Mouse (Mus musculus): ENCODE data around the gene Adgrl2. TPM values are rescaled to one million over a fixed set of nuclear protein-coding genes. Genes with fewer than 3 reads are reported as not detected.

The Adgrl2 gene
- polyA plus RNA-seq, 1 experiment from 2014 or later: 71.7 TPM

- 72% methylated on average over 10 of the region's 10 CpGs for WGBS
- Histone ChIP-seq H3K4me1 (ENCODE audit: control insufficient read depth, insufficient read depth, low read length) (peaks cover 10% of the 10 kb centered on the region; the same call in 1 of the 2 replicates), H3K27me3 (ENCODE audit: control insufficient read depth, insufficient read depth, low read length) (no peaks in the 10 kb centered on the region), H3K9me3 (ENCODE audit: control insufficient read depth, low read depth, low read length) (no peaks in the 10 kb centered on the region), H3K4me2 (replicated peaks; ENCODE audit: low read depth, low read length) (no peak overlapping the region), H3K4me3 (ENCODE audit: low read depth, low read length) (no peak overlapping the region), H3K27ac (ENCODE audit: low read length) (no peak overlapping the region), H3K9ac (replicated peaks; ENCODE audit: low read depth, low read length) (no peak overlapping the region), H3K36me3 (ENCODE audit: control insufficient read depth, insufficient read depth, low read length) (no peaks in the 10 kb centered on the region; the same call in 1 of the 2 replicates)
- no peak for ATAC-seq (ENCODE audit: insufficient number of reproducible peaks, insufficient read depth, low FRiP score, low read depth)
Observed at GRCm38 (mm10) chr3:148896281-148896680, 94.1 kb downstream of the Adgrl2 start.

GRCm38 (mm10) chr3:148895396-148896109 lies 94.8 kb downstream of the Adgrl2 start:
- H3K4me3 ChIP-seq (ENCODE audit: low read depth, low read length): no peak overlapping the region
- H3K36me3 ChIP-seq (ENCODE audit: control insufficient read depth, insufficient read depth, low read length): no peaks in the 10 kb centered on the region; the same call in 1 of the 2 replicates
- no peak overlapping the region for H3K27ac ChIP-seq (ENCODE audit: low read length)
- H3K4me1 ChIP-seq (ENCODE audit: control insufficient read depth, insufficient read depth, low read length): peaks cover 10% of the 10 kb centered on the region; the same call in 1 of the 2 replicates
- no peak for ATAC-seq (ENCODE audit: insufficient number of reproducible peaks, insufficient read depth, low FRiP score, low read depth)
- H3K4me2 ChIP-seq (replicated peaks; ENCODE audit: low read depth, low read length): no peak overlapping the region
- H3K27me3 ChIP-seq (ENCODE audit: control insufficient read depth, insufficient read depth, low read length): no peaks in the 10 kb centered on the region
- H3K9ac ChIP-seq (replicated peaks; ENCODE audit: low read depth, low read length): no peak overlapping the region
- WGBS: 75% methylated on average over 13 of the region's 13 CpGs
- no peaks in the 10 kb centered on the region for H3K9me3 ChIP-seq (ENCODE audit: control insufficient read depth, low read depth, low read length)

GRCm38 (mm10) chr3:148894867-148895266 lies 95.5 kb downstream of the Adgrl2 start:
- H3K4me2 ChIP-seq (replicated peaks; ENCODE audit: low read depth, low read length): no peak overlapping the region
- 83% methylated on average over 8 of the region's 8 CpGs for WGBS

GRCm38 (mm10) chr3:148887902-148888301 lies 102.5 kb downstream of the Adgrl2 start:
- Histone ChIP-seq H3K4me2 (replicated peaks; ENCODE audit: low read depth, low read length) (no peak overlapping the region), H3K9me3 (ENCODE audit: control insufficient read depth, low read depth, low read length) (no peaks in the 10 kb centered on the region), H3K36me3 (ENCODE audit: control insufficient read depth, insufficient read depth, low read length) (peaks cover 4% of the 10 kb centered on the region; the same call in 1 of the 2 replicates), H3K9ac (replicated peaks; ENCODE audit: low read depth, low read length) (no peak overlapping the region), H3K27me3 (ENCODE audit: control insufficient read depth, insufficient read depth, low read length) (no peaks in the 10 kb centered on the region), H3K4me3 (ENCODE audit: low read depth, low read length) (no peak overlapping the region), H3K4me1 (ENCODE audit: control insufficient read depth, insufficient read depth, low read length) (no peaks in the 10 kb centered on the region), H3K27ac (ENCODE audit: low read length) (no peak overlapping the region)
- 86% methylated on average over 5 of the region's 5 CpGs for WGBS
- ATAC-seq (ENCODE audit: insufficient number of reproducible peaks, insufficient read depth, low FRiP score, low read depth): no peak

More at GRCm38 (mm10) chr3:148894867-148895266, 95.5 kb downstream of the Adgrl2 start:
- ATAC-seq (ENCODE audit: insufficient number of reproducible peaks, insufficient read depth, low FRiP score, low read depth): no peak
- no peaks in the 10 kb centered on the region; the same call in 1 of the 2 replicates for H3K36me3 ChIP-seq (ENCODE audit: control insufficient read depth, insufficient read depth, low read length)
- no peak overlapping the region for H3K9ac ChIP-seq (replicated peaks; ENCODE audit: low read depth, low read length)
- no peaks in the 10 kb centered on the region for H3K27me3 ChIP-seq (ENCODE audit: control insufficient read depth, insufficient read depth, low read length)
- no peak overlapping the region for H3K27ac ChIP-seq (ENCODE audit: low read length)
- peaks cover 8% of the 10 kb centered on the region; the same call in 1 of the 2 replicates for H3K4me1 ChIP-seq (ENCODE audit: control insufficient read depth, insufficient read depth, low read length)
- no peak overlapping the region for H3K4me3 ChIP-seq (ENCODE audit: low read depth, low read length)
- H3K9me3 ChIP-seq (ENCODE audit: control insufficient read depth, low read depth, low read length): no peaks in the 10 kb centered on the region

- H3K4me1 ChIP-seq (ENCODE audit: control insufficient read depth, insufficient read depth, low read length): no peaks in the 10 kb centered on the region
- ATAC-seq (ENCODE audit: insufficient number of reproducible peaks, insufficient read depth, low FRiP score, low read depth): no peak
- H3K27ac ChIP-seq (ENCODE audit: low read length): no peak overlapping the region
- H3K9ac ChIP-seq (replicated peaks; ENCODE audit: low read depth, low read length): no peak overlapping the region
- no peak overlapping the region for H3K4me3 ChIP-seq (ENCODE audit: low read depth, low read length)
- no peak overlapping the region for H3K4me2 ChIP-seq (replicated peaks; ENCODE audit: low read depth, low read length)
- WGBS: 70% methylated on average over 4 of the region's 4 CpGs
- H3K36me3 ChIP-seq (ENCODE audit: control insufficient read depth, insufficient read depth, low read length): peaks cover 4% of the 10 kb centered on the region; the same call in 1 of the 2 replicates
- no peaks in the 10 kb centered on the region for H3K9me3 ChIP-seq (ENCODE audit: control insufficient read depth, low read depth, low read length)
- H3K27me3 ChIP-seq (ENCODE audit: control insufficient read depth, insufficient read depth, low read length): no peaks in the 10 kb centered on the region
Observed at GRCm38 (mm10) chr3:148886956-148887355, 103.4 kb downstream of the Adgrl2 start.

- WGBS: 77% methylated on average over 8 of the region's 8 CpGs
- Histone ChIP-seq H3K4me2 (replicated peaks; ENCODE audit: low read depth, low read length) (no peak overlapping the region), H3K4me1 (ENCODE audit: control insufficient read depth, insufficient read depth, low read length) (no peaks in the 10 kb centered on the region), H3K9ac (replicated peaks; ENCODE audit: low read depth, low read length) (no peak overlapping the region), H3K27me3 (ENCODE audit: control insufficient read depth, insufficient read depth, low read length) (no peaks in the 10 kb centered on the region), H3K27ac (ENCODE audit: low read length) (no peak overlapping the region), H3K9me3 (ENCODE audit: control insufficient read depth, low read depth, low read length) (no peaks in the 10 kb centered on the region), H3K4me3 (ENCODE audit: low read depth, low read length) (no peak overlapping the region), H3K36me3 (ENCODE audit: control insufficient read depth, insufficient read depth, low read length) (peaks cover 4% of the 10 kb centered on the region; the same call in 1 of the 2 replicates)
- ATAC-seq (ENCODE audit: insufficient number of reproducible peaks, insufficient read depth, low FRiP score, low read depth): no peak
Observed at GRCm38 (mm10) chr3:148885980-148886668, 104.2 kb downstream of the Adgrl2 start.

GRCm38 (mm10) chr3:148885184-148885583 lies 105.2 kb downstream of the Adgrl2 start:
- Histone ChIP-seq H3K27ac (ENCODE audit: low read length) (no peak overlapping the region), H3K4me3 (ENCODE audit: low read depth, low read length) (no peak overlapping the region), H3K9me3 (ENCODE audit: control insufficient read depth, low read depth, low read length) (no peaks in the 10 kb centered on the region), H3K4me2 (replicated peaks; ENCODE audit: low read depth, low read length) (no peak overlapping the region), H3K36me3 (ENCODE audit: control insufficient read depth, insufficient read depth, low read length) (peaks cover 4% of the 10 kb centered on the region; the same call in 1 of the 2 replicates), H3K9ac (replicated peaks; ENCODE audit: low read depth, low read length) (no peak overlapping the region), H3K27me3 (ENCODE audit: control insufficient read depth, insufficient read depth, low read length) (no peaks in the 10 kb centered on the region), H3K4me1 (ENCODE audit: control insufficient read depth, insufficient read depth, low read length) (no peaks in the 10 kb centered on the region)
- no peak for ATAC-seq (ENCODE audit: insufficient number of reproducible peaks, insufficient read depth, low FRiP score, low read depth)
- WGBS: 74% methylated on average over 4 of the region's 4 CpGs

- H3K4me2 ChIP-seq (replicated peaks; ENCODE audit: low read depth, low read length): no peak overlapping the region
- no peak for ATAC-seq (ENCODE audit: insufficient number of reproducible peaks, insufficient read depth, low FRiP score, low read depth)
- WGBS: 99% methylated on average over 5 of the region's 5 CpGs
Observed at GRCm38 (mm10) chr3:148881431-148881830, 108.9 kb downstream of the Adgrl2 start.

More at GRCm38 (mm10) chr3:148881431-148881830, 108.9 kb downstream of the Adgrl2 start:
- Histone ChIP-seq H3K36me3 (ENCODE audit: control insufficient read depth, insufficient read depth, low read length) (no peaks in the 10 kb centered on the region), H3K4me1 (ENCODE audit: control insufficient read depth, insufficient read depth, low read length) (no peaks in the 10 kb centered on the region), H3K9ac (replicated peaks; ENCODE audit: low read depth, low read length) (no peak overlapping the region), H3K27me3 (ENCODE audit: control insufficient read depth, insufficient read depth, low read length) (no peaks in the 10 kb centered on the region), H3K9me3 (ENCODE audit: control insufficient read depth, low read depth, low read length) (no peaks in the 10 kb centered on the region), H3K4me3 (ENCODE audit: low read depth, low read length) (no peak overlapping the region), H3K27ac (ENCODE audit: low read length) (no peak overlapping the region)

Measured in stomach, embryonic 14.5 days (tissue).